Mouse (Mus musculus): ENCODE data around the gene Narfl. TPM values are rescaled to one million over a fixed set of nuclear protein-coding genes. Genes with fewer than 3 reads are reported as not detected.

Gene Narfl
- polyA plus RNA-seq, 1 experiment = 20.1 TPM

GRCm38 (mm10) chr17:25825311-25825710 is 51.7 kb downstream of the Narfl start:
- Histone ChIP-seq H3K4me3 (replicated peaks; ENCODE audit: extremely low read depth, low read depth, low read length) (no peak overlapping the region), H3K4me1 (ENCODE audit: control insufficient read depth, insufficient read depth, low read length) (peaks cover 13% of the 10 kb centered on the region)
- WGBS = 86% methylated on average over 6 of the region's 6 CpGs

GRCm38 (mm10) chr17:25825984-25826570 is 52.5 kb downstream of the Narfl start:
- WGBS = 93% methylated on average over 27 of the region's 27 CpGs
- no peak for DNase-seq
- TF ChIP-seq CTCF (IDR thresholded peaks at IDR 0.05; ENCODE audit: insufficient read depth, low read length) (no peak), POLR2A (IDR thresholded peaks at IDR 0.05; ENCODE audit: borderline replicate concordance, extremely low read depth, low read depth, low read length) (no peak)
- H3K4me1 ChIP-seq (ENCODE audit: control insufficient read depth, insufficient read depth, low read length) = peaks cover 13% of the 10 kb centered on the region
- H3K4me3 ChIP-seq (replicated peaks; ENCODE audit: extremely low read depth, low read depth, low read length) = no peak overlapping the region

More at GRCm38 (mm10) chr17:25825311-25825710, 51.7 kb downstream of the Narfl start:
- no peak for TF ChIP-seq POLR2A (IDR thresholded peaks at IDR 0.05; ENCODE audit: borderline replicate concordance, extremely low read depth, low read depth, low read length)
- no peak for TF ChIP-seq CTCF (IDR thresholded peaks at IDR 0.05; ENCODE audit: insufficient read depth, low read length)
- DNase-seq = no peak

GRCm38 (mm10) chr17:25827011-25827410 is 53.4 kb downstream of the Narfl start:
- peaks cover 22% of the 10 kb centered on the region for H3K4me1 ChIP-seq (ENCODE audit: control insufficient read depth, insufficient read depth, low read length)
- H3K4me3 ChIP-seq (replicated peaks; ENCODE audit: extremely low read depth, low read depth, low read length) = no peak overlapping the region
- no peak for DNase-seq
- 95% methylated on average over 13 of the region's 13 CpGs for WGBS
- no peak for TF ChIP-seq POLR2A (IDR thresholded peaks at IDR 0.05; ENCODE audit: borderline replicate concordance, extremely low read depth, low read depth, low read length)
- no peak for TF ChIP-seq CTCF (IDR thresholded peaks at IDR 0.05; ENCODE audit: insufficient read depth, low read length)

- Histone ChIP-seq H3K4me1 (ENCODE audit: control insufficient read depth, insufficient read depth, low read length) (peaks cover 23% of the 10 kb centered on the region), H3K4me3 (replicated peaks; ENCODE audit: extremely low read depth, low read depth, low read length) (no peak overlapping the region)
- TF ChIP-seq POLR2A (IDR thresholded peaks at IDR 0.05; ENCODE audit: borderline replicate concordance, extremely low read depth, low read depth, low read length) (no peak), CTCF (IDR thresholded peaks at IDR 0.05; ENCODE audit: insufficient read depth, low read length) (no peak)
- WGBS = 94% methylated on average over 22 of the region's 22 CpGs
- DNase-seq = no peak
Observed at GRCm38 (mm10) chr17:25827546-25828222, 54.1 kb downstream of the Narfl start.

GRCm38 (mm10) chr17:25828223-25828594 is 54.6 kb downstream of the Narfl start:
- no peak for TF ChIP-seq CTCF (IDR thresholded peaks at IDR 0.05; ENCODE audit: insufficient read depth, low read length)
- TF ChIP-seq POLR2A (IDR thresholded peaks at IDR 0.05; ENCODE audit: borderline replicate concordance, extremely low read depth, low read depth, low read length) = no peak
- no peak for DNase-seq
- H3K4me1 ChIP-seq (ENCODE audit: control insufficient read depth, insufficient read depth, low read length) = peaks cover 23% of the 10 kb centered on the region
- WGBS = 76% methylated on average over 8 of the region's 8 CpGs
- H3K4me3 ChIP-seq (replicated peaks; ENCODE audit: extremely low read depth, low read depth, low read length) = peak overlapping the region; percentile 95

- WGBS = 2% methylated on average over 32 of the region's 32 CpGs
- peak within 1 kb of the TSS; percentile 95 for H3K4me3 ChIP-seq (replicated peaks; ENCODE audit: extremely low read depth, low read depth, low read length)
- TF ChIP-seq POLR2A (IDR thresholded peaks at IDR 0.05; ENCODE audit: borderline replicate concordance, extremely low read depth, low read depth, low read length) (peak; percentile 56; the same call in 1 of the 2 replicates), CTCF (IDR thresholded peaks at IDR 0.05; ENCODE audit: insufficient read depth, low read length) (0 out of 2 replicates have a peak, but pooled peaks have one; percentile 14)
- peaks cover 23% of the 10 kb centered on the region for H3K4me1 ChIP-seq (ENCODE audit: control insufficient read depth, insufficient read depth, low read length)
- DNase-seq = peak; percentile 73
Observed at GRCm38 (mm10) chr17:25828712-25829557, 55.4 kb downstream of the Narfl start, which contains the start of gene Jmjd8. Gene Jmjd8, plus strand, starts transcription at chr17:25828867.

- Histone ChIP-seq H3K4me3 (replicated peaks; ENCODE audit: extremely low read depth, low read depth, low read length) (peak overlapping the region; percentile 95), H3K4me1 (ENCODE audit: control insufficient read depth, insufficient read depth, low read length) (peaks cover 22% of the 10 kb centered on the region)
- DNase-seq = no peak
- TF ChIP-seq CTCF (IDR thresholded peaks at IDR 0.05; ENCODE audit: insufficient read depth, low read length) = no peak
- no peak for TF ChIP-seq POLR2A (IDR thresholded peaks at IDR 0.05; ENCODE audit: borderline replicate concordance, extremely low read depth, low read depth, low read length)
- WGBS = 33% methylated on average over 8 of the region's 8 CpGs
Observed at GRCm38 (mm10) chr17:25829558-25830017, 56.0 kb downstream of the Narfl start.

- 70% methylated on average over 4 of the region's 4 CpGs for WGBS
- Histone ChIP-seq H3K4me3 (replicated peaks; ENCODE audit: extremely low read depth, low read depth, low read length) (no peak overlapping the region), H3K4me1 (ENCODE audit: control insufficient read depth, insufficient read depth, low read length) (peaks cover 24% of the 10 kb centered on the region)
- TF ChIP-seq CTCF (IDR thresholded peaks at IDR 0.05; ENCODE audit: insufficient read depth, low read length) (no peak), POLR2A (IDR thresholded peaks at IDR 0.05; ENCODE audit: borderline replicate concordance, extremely low read depth, low read depth, low read length) (0 out of 2 replicates have a peak, but pooled peaks have one; percentile 4)
- DNase-seq = no peak
Observed at GRCm38 (mm10) chr17:25830200-25830753, 56.7 kb downstream of the Narfl start.

Measured in lung, adult 2 months (tissue).